Mouse (Mus musculus): Measurements from ENCODE around the gene Dock1.

Gene Dock1

DNA sequence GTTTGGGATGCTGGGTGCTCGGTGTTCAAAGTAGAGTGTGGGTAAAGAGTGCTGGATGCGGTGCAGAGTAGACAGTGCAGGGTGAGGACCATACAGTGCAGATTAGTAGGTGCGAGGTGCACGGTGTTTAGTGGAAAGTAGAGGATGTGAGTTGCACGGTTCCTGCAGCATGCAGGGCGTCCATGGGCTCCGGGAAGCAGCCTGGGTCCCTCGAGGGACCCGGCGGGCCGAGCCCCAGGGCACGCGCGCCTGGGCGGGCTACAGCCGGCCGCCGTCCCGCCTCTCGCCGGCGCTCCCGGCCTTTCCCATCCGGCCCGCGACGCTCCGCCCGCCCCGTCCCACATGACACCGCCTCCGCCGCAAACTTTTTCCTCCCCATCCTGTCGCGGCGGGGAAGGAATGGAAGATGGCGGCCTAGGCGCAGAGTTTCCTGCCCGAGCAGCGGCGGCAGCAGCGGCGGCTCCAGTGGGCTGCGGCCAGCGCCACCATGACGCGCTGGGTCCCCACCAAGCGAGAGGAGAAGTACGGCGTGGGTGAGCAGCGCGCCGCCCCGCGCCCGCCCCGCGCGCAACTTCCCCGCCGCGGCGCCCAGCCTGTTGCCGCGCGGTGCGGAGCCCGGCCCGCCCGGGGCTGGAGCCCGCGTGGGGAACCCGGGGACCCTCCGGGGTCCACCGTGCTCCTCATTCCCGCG is at the start of gene Dock1:
Gene Dock1, plus strand, starts transcription at position 343 of the 691 bp plus-strand sequence.
- peak; percentile 91 for DNase-seq

DNA sequence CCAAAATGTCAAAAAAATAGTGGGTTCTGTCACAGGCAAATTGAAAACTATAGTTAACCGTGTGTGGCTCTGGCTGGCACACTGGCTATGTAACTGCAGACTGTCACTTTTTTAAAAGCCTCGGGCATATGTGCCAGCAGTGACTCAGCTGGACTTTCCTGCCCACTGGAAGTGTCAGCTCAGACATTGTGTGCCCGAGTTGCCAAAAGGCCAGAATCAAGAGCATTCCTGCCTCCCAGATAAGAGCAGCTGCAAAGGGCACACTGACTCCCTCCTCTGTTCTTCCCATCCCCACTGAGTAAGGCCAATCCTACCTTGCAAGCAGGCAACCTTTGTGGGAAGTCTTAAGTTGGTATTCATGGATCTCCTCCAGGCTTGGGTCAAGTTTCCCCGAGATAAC is 42.5 kb upstream of the Dock1 start:
- no peak for DNase-seq

DNA sequence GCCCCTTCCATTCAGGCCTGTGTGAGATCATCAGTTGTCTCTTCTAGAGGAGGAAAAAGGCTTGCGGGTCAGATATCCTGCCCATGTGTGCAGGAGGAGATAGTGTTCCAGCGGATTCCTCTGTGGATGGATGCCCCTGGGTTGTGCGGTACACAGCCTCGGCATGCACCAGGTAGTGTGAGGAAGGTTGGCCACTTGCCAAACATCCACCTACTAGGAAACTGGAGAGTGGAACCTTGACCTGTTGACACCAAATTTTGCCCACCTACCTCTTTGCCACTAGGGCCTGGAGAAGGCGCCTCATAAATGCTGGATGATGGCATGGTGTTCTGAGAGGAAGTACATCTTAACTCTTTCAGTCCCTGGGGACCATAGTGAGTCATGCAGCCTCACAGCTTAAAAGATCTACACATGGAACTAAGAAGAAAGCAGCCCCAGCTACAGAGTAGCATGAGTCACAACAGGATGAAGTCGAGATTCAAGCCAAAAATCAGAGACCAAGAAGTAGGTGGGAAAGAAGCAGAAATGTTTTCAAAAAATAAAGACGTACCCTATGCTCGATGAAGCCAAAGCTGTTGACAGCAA is 20.1 kb upstream of the Dock1 start:
- DNase-seq: peak; percentile 51

DNA sequence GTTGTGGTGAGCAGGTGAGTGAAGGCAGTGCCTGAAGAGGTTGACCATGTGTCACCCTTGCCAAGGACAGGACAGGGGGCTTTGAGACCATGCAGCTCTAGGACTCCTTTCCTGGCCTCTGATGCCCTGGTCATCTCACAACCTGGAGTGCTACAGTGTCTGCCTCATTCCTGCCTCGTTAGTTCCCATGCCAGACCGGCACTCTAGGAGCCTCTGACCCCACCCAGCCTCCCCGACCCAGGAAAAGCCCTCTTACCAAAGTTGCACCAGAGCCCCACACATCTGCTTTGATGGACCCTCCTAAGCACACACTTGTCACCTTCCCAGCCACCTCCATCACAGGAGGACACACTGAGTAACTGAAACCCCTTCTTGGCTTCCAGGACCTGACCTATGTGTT is 19.4 kb upstream of the Dock1 start:
- DNase-seq: no peak

DNA sequence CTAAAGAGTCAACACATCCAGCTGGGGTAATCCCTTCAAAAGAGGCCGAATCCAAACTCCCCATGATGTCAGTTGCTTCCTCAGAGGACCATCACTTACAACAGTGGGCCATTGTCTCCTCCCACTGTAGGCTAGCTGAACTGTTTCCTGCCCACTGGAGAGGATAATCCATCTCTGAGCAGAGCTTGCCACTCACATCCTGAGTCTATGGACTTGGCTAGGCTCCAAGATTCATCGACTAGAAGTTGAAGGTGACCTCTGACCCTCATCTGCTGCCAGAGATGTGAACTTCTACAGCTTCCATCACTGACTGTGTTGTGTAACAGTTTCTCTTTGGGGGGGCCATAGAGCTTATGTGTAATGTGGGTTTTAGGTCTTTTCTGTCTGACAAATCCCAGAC is 7.2 kb upstream of the Dock1 start:
- no peak for DNase-seq

DNA sequence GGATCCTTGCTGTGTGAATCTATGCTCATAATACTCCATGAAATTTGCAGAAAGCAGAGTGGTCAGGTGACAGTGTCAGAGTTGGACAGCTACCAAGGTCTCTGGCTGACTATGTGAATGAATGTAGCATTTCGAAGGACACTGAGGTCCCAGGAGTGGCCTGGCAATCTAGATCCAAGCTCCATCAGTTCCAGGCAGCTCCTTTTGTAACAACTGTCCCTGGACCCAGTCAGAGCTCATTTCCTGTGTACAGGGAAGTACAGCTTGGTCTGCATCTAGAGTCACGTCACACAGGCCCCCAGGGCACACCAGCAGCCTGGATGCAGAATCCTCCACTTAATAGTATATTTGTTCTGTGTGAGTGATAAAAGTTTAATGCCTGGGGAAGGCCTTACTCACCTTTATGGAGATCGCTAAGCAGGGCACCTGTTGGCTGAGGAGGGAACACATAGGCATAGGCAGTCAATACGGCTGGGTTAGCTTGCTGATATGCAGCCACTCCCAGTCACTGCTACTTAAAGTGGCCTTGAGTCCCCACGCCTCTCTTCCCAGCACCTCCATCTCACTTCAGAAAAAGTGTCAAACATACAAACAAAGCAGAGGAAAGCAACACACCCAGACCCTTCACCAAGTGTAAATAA is 4.7 kb upstream of the Dock1 start:
- no peak for DNase-seq

DNA sequence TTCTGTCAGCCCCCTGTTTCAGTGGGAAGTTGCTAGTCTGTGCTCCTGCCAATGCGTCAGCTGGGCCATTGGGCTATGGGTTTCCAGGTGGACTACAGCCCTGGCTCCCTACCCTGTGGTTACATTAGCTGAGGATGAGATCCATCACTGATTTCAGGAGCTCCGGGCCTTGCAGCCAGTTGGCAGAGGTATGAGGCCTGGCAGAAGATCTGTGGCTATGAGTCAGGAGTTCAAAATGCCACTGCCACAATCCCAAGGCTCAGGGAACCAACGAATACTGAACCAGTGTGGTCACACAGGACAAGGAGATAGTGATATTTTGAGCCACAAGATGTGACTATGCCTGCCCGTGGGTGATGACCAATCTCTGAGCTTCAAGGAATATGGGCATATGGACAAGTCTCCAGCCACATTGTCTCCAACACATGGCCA is 3.2 kb upstream of the Dock1 start:
- DNase-seq: no peak

DNA sequence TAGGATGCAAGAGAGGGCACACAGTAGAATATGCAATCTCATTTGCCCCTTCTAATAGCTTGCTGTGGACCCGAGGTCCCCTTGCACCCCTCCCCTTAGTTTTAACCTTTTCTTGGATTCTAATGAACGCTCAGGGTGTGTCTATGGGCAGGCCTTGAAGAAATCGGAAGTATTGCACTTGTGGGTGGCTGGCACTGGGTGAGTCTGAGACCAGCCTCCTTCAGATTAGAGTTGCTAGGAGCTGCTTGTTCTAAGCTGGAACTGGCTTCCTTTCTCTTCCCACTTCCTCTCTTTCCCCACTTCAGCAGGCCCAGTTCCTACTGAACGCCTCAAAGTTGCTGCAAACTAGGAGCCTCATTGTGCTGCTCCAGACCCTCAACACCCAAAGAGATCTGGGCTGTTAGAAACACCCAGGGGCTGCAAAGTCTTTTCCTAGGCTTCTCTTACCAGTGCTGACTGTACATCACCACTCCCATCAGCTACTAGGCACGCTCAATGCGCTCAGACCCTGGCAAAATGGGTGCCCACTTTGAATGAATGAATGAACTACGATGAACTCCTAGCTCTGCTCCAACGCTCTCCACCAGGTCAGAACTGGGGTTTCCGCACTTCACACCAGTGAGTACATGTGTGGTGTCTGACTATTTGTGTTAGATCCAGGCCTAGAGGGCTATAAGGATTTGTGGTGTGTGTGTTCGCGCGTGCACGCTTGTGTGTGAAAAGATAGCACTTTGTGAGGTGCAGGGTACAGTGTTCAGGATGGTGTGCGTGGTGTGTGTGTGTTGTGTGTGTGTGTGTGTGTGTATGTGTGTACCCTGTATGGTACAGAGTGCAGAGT is 761 bp upstream of the Dock1 start:
- DNase-seq: no peak

DNA sequence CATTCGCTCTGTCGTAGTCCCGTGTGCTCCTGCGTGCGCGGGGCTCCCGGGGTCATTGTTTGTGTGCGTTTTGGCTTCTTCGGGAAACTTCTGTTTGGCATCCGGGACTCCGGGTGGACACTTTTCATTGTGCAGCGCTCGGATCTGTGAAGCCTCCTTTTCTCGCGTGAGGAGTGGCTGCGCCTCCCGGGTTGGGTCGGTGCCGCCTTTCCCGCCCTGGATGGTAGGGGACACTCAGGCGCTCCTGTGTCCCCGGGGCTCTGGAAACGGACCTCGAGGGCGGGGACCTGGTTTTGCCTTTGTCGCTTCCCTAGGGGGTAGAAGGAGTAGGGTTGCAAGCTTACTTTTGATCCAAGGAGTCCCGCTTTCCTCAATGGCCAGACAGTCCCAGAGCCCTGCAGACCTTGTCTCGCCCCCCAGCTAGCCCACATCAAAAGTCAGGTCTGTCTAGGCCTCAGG is 578 bp downstream of the Dock1 start:
- DNase-seq: peak; percentile 69

DNA sequence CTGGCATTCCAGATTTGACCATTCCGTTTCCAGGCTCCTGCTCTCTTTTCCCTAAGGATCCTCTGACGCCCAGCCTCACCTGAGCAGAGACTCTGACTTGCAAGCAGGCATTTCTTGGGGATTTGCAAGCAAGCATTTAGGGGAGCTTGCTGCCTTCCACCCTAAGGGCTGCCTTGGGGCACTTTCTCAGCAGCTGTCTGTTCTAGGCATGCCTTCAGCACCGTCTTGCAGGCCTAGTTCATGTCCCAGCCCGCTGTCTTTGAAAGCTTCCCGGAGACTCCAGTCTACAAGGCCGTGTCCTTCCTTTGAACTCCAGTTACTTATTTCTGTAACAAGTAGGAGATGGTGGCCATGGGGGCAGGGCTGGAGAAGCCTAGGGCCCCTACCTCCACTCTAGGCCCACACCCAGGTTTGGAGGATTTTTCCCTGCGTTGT is 1.0 kb downstream of the Dock1 start:
- peak; percentile 59 for DNase-seq

DNA sequence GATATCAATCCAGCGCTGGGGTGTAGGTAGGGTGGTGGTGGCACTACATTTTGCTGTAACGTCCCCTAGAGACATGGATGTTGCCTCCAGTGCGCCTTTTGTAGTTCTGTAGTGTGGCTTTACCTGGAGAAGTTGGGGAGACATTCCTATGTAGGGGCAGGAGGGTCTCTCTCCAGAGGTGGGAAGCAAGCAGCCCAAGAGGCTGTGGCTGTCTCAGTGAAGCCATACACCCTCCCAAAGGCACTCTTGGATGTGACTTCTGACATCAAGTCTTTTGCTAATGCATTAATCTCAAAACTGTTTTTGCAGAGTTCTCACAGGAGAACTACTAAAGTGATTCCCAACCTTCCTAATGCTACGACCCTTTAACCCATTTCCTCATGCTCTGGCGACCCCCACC is 2.7 kb downstream of the Dock1 start:
- no peak for DNase-seq

DNA sequence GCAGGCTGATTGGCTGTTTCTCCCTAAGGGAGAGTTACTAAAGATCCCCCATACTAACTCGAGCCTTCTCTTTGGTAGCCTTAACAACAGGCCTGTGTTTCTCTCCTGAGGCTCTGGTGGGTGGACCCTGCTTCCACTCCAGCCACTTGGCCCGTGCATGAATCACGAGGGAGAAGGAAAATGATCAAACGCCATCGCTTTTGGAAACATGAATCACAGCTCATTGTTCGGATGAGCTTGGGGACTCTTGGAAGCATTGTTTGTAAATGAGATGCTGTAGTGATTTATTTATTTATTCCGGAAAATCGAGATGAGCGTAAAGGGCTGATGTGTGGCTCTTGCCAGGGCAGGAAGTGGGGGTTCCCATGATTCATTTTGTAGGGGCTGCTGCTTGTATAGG is 3.5 kb downstream of the Dock1 start:
- DNase-seq: peak; percentile 46

DNA sequence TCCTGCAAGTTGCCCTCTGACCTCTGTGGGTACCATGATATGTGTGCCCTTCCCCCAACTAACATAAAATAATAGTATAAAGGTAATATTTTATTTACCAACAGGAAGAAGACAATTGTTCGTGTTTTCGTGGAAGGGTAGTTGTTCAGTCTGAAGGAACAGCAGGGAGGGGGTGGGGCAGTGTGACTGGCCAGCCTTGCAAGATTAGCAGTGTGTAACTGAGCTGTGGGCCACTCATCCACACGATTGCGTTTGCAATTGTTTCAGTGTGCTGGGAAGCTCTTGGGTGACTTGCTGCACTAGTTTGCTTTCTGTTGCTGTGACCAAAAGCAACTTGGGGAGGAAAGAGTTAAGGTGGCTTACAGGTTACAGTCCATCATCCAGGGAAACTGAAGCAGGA is 7.4 kb downstream of the Dock1 start:
- peak; percentile 36 for DNase-seq

DNA sequence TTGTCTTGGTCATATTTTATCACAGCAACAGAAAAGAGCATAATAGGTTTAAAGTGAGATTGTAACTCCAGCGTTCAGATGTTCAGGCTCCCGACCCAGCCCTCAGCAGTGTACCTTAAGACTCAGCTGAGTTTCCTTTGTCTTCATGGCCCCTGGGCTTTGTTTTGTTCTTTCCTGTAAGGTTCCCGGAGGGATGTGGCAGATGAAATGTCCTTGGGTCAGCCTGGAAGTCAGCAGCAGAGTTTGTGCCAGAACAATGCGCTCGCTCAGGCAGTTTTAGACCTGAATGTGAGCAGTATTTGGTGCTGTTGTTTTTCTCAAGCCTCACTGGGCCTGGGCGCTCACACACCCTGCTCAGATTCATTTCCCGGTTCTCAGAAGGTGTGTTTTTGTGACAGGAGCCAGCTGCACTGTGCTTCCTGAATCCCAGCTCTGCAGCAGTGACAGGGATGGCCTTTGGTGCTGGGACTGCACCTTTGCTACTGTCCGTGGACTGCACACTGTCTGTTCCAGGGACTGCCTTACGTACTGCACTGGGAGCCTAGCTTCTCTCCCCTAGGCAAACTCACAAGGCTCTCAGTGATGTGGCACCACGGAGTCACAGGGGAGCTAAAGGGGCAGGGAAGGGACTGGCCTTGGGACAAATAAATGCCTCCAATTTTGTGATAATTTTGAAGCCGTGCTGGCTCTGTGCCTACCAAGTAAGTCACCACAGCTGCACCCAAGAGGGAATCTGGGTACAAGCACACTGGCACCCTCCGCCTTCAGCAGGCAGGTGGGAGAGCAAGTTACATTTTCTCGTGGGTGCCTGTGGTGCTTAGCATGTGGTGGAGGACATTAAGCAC is 9.1 kb downstream of the Dock1 start:
- DNase-seq: peak; percentile 48

DNA sequence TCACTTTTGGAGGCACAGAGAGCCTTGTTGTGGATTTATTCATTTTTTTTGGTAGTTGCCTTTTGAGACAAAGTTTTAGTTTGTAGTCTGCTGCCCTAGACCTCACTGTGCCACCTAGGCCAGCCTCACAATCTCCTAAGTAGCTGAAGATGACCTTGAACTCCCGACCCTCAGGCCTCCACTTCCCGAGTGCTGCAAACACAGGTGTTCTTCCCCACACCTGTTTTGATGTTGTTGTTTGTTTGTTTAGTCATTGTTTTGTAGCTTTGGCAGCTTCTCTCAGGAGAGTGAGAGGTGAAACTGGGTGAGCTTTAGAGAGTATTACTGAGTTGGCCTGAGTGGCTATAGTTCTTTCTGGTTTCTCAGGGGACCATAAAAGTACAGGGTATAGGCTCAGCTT is 9.7 kb downstream of the Dock1 start:
- DNase-seq: no peak

DNA sequence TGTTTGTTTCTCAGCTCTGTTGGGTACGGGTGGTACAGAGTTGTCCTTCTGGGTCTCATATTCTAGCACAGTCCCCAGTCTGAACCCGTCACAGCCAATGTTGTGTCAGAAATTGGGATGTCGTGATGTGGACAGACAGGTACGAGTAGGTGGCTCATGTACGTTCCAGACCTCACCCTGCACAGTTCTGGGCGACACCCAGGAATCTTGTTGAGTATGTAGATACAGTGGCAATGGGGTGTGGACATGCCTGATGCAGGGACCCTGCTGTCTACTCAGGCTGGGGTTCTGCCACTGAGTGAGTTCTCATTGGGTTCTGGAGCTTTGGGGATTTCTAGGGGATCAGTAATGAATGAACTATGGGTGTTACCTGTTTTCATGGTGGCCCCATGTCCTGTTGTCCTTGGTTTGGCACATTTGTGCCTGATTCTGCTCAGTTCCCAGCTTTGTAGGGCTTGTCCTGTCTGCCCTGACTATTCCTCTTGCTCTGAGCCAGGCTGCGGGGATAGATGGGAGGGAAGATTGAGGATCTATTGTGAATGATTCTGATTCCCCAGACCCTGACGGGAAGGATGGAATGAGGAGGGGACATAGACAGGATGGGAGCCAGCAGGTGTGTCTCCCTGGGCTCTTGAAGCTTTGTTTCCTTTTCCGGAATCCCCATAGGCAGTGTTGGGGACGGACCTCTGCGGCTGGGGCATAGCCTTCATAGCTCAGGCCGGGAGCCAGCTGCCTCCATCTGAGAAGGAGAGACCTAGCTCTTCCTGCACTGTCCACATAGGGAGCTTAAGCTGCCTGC is 11.5 kb downstream of the Dock1 start:
- DNase-seq: no peak

DNA sequence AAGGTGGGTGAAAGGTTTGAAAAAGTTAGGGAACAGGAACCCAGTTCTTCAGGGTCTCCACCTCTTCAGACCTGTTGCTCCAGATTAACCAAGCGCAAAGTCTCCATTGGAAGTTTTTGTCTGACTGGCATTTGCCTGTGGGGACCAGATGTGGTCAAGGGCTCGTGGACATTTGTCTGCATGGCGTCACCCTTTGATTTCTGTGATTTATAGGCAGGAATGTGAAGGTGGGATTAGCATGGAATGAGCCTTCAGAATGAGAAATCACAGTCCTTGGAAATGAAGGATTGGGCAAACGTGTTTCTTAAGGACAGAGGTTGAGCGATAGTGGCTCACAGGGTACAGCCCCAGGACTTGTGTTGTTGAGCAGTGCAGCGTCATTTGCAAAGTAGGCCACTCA is 17.9 kb downstream of the Dock1 start:
- no peak for DNase-seq

DNA sequence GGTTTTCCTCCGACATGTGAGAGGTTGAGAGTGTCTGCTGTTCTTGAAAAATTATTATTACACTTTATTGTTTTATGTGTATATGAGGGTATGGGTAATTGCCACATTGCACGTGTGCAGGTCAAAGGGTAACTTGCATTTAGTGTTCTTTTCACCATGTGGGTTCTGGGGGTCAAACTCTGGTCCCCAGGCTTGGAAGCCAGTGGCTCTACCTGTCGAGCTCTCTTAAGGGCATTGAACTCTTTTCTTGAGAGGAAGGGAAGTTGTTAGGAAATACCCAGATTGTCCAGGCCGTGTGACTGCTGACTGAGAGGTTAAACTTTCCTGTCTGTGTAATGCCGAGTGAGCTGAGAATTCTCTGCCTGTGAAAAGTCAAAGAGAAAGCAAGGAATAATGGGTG is 19.7 kb downstream of the Dock1 start:
- DNase-seq: no peak

DNA sequence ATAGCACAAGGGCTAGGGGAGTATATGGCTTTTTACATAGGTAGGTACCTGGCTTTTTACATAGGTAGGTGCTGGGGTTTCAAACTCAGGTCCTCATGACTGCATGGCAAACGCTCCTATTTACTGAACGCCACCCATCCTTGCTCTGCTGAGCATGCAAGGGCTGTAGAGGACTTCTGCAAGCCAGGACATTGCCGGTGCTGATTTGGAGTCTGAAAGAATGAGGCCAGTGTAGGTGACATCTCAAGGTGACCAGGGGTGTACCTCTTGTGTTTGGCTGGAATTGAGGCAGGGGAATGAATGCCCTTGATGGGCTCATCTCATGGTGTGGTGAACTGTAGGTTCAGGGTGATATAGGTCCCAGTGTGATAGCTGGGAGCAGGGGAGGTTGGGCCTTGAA is 20.4 kb downstream of the Dock1 start:
- no peak for DNase-seq

DNA sequence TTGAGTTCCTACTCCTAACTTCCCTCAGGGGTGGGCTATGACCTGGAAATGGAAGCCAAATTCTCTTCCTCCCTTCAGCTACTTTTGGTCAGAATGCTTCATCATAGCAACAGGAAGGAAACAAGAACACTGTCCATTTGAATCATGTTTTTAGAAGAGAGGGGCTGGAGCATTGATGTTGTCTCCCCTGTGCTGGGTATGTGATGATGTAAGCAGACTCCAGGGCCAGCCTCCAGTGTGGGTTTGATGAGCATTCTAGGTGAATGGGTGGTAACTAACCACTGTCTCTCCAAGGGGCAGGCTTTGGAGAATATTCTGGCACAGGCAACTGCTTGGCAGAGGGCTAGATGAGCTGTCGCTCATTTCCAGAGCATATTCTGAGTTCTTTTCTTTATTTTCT is 22.9 kb downstream of the Dock1 start:
- no peak for DNase-seq

DNA sequence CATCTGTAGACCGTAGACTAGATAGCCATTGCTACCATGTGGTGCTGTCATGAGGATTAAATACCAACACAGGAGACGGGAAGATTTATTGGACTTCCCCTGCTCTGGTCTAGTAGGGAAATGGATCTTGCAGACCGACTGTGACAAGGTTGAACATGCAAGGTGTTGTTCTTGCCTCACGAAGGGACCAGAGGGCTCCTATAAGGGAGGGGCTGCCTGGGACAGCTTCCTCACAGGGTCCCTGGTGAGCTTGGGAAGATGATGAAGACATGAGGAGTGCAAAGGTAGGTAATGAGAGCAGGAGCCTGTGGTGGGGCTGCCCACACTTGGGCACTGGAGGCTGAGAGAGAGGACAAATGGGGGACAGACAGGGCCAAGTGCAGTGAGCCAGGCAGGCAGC is 25.0 kb downstream of the Dock1 start:
- no peak for DNase-seq
